Mouse (Mus musculus) liver, adult 2 months (tissue): ENCODE data around the gene Serpina10.

Source experiments
- CTCF ChIP-seq: fragments of 200-500 bp; IDR thresholded peaks from 2 replicates; pipeline ENCODE4 v1.5.1; 2011; ENCODE audit warnings: low read depth, low read length, control low read depth
- POLR2A ChIP-seq: fragments of 200-500 bp; IDR thresholded peaks from 2 replicates; pipeline ENCODE4 v1.6.1; 2011; ENCODE audit warnings: low read length, control low read depth; ENCODE audit not compliant: insufficient read depth; ENCODE audit errors: extremely low read depth

- TF ChIP-seq CTCF (no peak), POLR2A (no peak)
These were observed 14.4 kb downstream of the Serpina10 start for GRCm38 (mm10) chr12:103616860-103617261.
